Mouse (Mus musculus): ENCODE measurements around the gene Med24. TPM values are rescaled to one million over a fixed set of nuclear protein-coding genes. Genes with fewer than 3 reads are reported as not detected.
"Not testable (repeated sequence)": the region's sequence is repeated elsewhere in the genome, so short reads cannot be mapped to it uniquely, and the experiment has no call there.

Med24 gene
- polyA plus RNA-seq, 1 experiment from 2014 or later: 42.5 TPM

DNA sequence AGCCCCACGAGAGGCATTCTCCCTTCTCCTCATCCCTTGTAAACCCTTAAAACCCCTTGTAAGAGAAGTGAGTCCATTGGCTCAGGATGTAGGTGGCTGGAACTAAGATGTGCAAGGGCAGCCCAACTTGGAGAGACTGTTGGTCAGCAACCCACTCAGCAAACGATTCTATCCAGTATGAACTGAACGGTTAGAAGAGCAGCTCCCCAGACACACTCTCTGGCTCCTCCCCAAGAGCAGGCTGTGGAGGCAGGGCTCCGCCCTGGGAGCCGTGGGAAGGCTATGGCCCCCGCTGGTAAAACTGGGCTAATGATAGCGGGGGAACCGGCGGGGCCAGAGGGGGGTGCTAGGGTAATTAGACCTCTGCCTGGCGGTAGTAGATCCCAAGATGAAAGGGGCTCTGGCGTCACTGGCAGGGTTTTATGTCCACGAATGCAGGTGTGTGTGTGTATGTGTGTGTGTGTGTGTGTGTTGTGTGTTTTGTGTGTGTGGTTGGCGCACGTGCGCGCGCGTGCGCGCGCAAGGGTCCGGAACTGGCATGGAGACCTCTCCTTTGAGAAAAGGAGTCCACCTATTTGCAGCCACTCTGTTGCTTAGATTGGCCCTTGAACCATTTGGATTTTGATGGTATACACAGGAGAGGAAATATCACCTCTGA is 11.3 kb upstream of the Med24 start, which contains the start of gene Thra:
Gene Thra (plus strand): TSS at position 246 of the 658 bp plus-strand sequence.
- Histone ChIP-seq H3K27me3 (replicated peaks) (no peaks in the 10 kb centered on the region), H3K9me3 (no peaks in the 10 kb centered on the region), H3K4me3 (replicated peaks) (peak within 1 kb of the TSS; percentile 92), H3K4me2 (replicated peaks) (peak within 1 kb of the TSS; percentile 86), H3K9ac (peak within 1 kb of the TSS; percentile 98), H3K4me1 (replicated peaks) (peaks cover 42% of the 10 kb centered on the region), H3K27ac (peak within 1 kb of the TSS; percentile 95), H3K36me3 (no peaks in the 10 kb centered on the region)
- under 1% methylated on average over 22 of the region's 22 CpGs for WGBS
- ATAC-seq: peak; percentile 84

DNA sequence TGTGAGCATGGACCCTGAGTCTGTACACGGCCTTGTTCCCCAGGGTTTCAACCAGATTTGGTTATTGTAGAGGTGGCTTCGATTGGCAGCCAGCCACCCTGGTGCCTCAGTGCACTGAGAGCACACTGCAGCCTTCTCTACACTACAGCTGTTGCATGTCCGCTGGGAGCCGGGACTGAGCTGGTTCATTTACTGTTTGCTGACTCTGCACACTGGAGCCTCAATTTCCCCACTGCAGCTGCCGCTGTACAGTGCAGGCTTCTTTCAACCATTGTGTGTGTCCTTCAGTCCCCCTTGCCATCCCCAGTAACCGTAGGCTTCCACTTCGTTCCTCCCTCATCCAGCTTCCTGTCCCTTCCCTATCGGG is 10.8 kb upstream of the Med24 start:
- 7% methylated on average over 8 of the region's 8 CpGs for WGBS
- Histone ChIP-seq H3K4me3 (replicated peaks) (peak overlapping the region; percentile 92), H3K36me3 (no peaks in the 10 kb centered on the region), H3K27me3 (replicated peaks) (no peaks in the 10 kb centered on the region), H3K9me3 (no peaks in the 10 kb centered on the region), H3K4me1 (replicated peaks) (peaks cover 38% of the 10 kb centered on the region), H3K4me2 (replicated peaks) (peak overlapping the region; percentile 86), H3K9ac (peak overlapping the region; percentile 98), H3K27ac (peak overlapping the region; percentile 95)
- ATAC-seq: peak; percentile 11

DNA sequence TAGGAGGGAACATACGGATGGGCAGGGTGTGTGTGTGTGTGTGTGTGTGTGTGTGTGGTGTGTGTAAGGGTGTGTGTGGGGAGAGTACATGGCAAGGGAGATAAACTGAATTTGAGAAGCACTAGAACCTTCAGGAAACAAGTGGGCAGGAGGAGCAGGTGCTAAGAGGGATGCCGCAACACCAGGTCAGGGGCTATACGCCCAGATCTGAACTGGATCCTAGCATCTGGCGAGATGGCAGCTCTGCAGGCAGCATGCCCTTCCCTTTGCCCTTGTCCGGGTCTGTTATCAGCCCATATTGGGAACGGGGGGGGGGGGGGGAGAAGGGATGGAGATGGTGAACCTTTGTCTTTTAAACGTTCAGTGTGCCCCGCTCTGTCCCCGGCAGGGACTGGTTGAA is 9.7 kb upstream of the Med24 start:
- Histone ChIP-seq H3K27ac (no peak overlapping the region), H3K9me3 (0 out of 2 replicates have a peak, but pooled peaks cover 4% of the 10 kb centered on the region), H3K27me3 (replicated peaks) (no peaks in the 10 kb centered on the region), H3K4me1 (replicated peaks) (peaks cover 27% of the 10 kb centered on the region), H3K9ac (no peak overlapping the region), H3K36me3 (no peaks in the 10 kb centered on the region), H3K4me3 (replicated peaks) (no peak overlapping the region), H3K4me2 (replicated peaks) (no peak overlapping the region)
- WGBS: 71% methylated on average over 9 of the region's 9 CpGs
- no peak for ATAC-seq

DNA sequence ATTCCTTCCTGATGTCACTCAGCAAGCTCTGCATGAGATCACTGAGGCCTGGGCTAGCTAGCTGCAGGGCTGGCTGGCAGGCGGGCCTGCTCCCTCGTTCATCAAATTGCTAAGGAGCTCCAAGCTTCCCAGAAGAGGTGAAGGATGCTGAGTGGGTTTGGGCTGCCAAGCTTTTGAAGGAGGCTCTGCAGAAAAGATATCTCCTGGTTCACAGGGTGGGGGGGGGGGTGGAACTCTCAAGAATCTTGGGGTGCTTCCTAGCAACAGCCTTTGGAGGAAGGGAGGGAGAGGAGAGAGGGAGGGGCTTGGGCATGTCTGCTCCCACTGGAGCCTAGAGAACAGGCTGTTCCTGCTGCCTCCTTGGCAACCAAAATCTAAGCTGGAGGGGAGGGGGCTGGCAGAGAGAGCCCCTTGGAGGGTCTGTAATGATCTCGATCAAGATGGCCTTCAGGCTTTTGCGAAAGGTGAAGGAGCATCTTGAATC is 9.2 kb upstream of the Med24 start:
- Histone ChIP-seq H3K4me2 (replicated peaks) (no peak overlapping the region), H3K27me3 (replicated peaks) (no peaks in the 10 kb centered on the region), H3K4me3 (replicated peaks) (no peak overlapping the region), H3K27ac (no peak overlapping the region), H3K4me1 (replicated peaks) (peaks cover 23% of the 10 kb centered on the region), H3K9ac (no peak overlapping the region), H3K36me3 (no peaks in the 10 kb centered on the region), H3K9me3 (0 out of 2 replicates have a peak, but pooled peaks cover 4% of the 10 kb centered on the region)
- WGBS: 50% methylated on average over 4 of the region's 4 CpGs
- ATAC-seq: no peak

DNA sequence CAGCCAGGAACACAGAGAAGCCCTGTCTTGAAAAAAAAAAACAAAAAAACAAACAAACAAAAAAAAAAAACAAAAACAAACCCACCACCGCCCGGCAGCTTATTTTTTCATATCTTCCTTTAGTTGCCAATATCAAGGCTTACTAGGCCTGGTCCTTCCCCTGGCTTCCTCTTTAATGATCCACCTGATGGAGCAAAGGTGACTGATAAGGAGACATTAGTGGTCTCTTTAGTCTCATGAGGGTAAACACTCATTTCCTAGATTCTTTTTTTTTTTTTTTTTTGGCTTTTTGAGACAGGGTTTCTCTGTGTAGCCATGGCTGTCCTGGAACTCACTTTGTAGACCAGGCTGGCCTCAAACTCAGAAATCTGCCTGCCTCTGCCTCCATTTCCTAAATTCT is 8.0 kb upstream of the Med24 start:
- H3K4me2 ChIP-seq (replicated peaks); H3K9ac ChIP-seq; H3K9me3 ChIP-seq; H3K27me3 ChIP-seq (replicated peaks); ATAC-seq; H3K4me3 ChIP-seq (replicated peaks); H3K27ac ChIP-seq; H3K36me3 ChIP-seq: not testable (repeated sequence)
- WGBS: 66% methylated on average over 2 of the region's 2 CpGs
- H3K4me1 ChIP-seq (replicated peaks): peaks cover 16% of the 10 kb centered on the region

DNA sequence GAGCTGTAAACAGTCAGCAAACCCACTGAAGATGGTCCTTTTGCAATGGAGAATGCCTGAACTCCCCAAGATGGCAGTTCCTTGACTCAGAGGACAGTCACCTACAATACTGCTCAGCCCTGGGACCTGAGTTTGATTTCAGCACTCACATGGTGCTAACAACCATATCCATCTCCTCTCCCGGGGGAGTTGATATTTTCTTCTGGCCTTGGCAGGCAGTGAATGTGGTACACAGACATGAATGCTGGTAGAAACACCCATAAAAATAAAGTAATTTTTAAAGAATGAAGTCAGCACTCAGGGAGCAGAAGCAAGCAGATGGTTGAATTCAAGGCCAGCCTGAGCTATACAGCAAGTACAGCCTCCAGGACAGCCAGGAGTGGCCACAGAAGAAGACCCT is 6.9 kb upstream of the Med24 start:
- WGBS: 89% methylated on average over 1 of the region's 1 CpGs
- ATAC-seq: no peak
- H3K27ac ChIP-seq: no peak overlapping the region

DNA sequence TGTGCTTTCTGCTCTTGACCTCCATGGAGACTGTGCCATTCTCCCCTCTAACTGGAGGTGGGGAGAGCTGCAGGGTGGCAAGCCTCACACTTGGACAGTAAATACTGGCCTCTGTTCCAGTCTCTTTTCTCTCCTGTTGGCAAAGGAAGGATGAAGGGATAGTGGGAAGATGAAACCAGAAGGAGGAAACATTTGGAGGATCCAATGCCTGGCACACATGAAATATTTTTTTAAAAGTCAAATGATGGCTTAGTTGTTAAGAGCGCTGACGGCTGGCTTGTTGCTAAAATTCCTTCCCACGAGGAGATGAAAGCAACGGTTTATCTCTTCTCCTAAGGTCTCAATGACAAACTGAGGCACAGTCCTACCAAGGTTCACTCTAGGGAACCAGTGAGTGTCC is 5.9 kb upstream of the Med24 start:
- no peaks in the 10 kb centered on the region for H3K27me3 ChIP-seq (replicated peaks)
- peaks cover 5% of the 10 kb centered on the region for H3K4me1 ChIP-seq (replicated peaks)
- H3K9ac ChIP-seq: no peak overlapping the region
- H3K4me2 ChIP-seq (replicated peaks): no peak overlapping the region
- no peak overlapping the region for H3K27ac ChIP-seq
- WGBS: 95% methylated on average over 4 of the region's 4 CpGs
- H3K9me3 ChIP-seq: 0 out of 2 replicates have a peak, but pooled peaks cover 4% of the 10 kb centered on the region
- no peak overlapping the region for H3K4me3 ChIP-seq (replicated peaks)
- ATAC-seq: no peak
- H3K36me3 ChIP-seq: no peaks in the 10 kb centered on the region

More for the DNA sequence above, 6.9 kb upstream of the Med24 start:
- Histone ChIP-seq H3K4me2 (replicated peaks) (no peak overlapping the region), H3K9ac (no peak overlapping the region), H3K27me3 (replicated peaks) (no peaks in the 10 kb centered on the region), H3K4me1 (replicated peaks) (peaks cover 15% of the 10 kb centered on the region), H3K4me3 (replicated peaks) (no peak overlapping the region), H3K36me3 (no peaks in the 10 kb centered on the region), H3K9me3 (0 out of 2 replicates have a peak, but pooled peaks cover 4% of the 10 kb centered on the region)

DNA sequence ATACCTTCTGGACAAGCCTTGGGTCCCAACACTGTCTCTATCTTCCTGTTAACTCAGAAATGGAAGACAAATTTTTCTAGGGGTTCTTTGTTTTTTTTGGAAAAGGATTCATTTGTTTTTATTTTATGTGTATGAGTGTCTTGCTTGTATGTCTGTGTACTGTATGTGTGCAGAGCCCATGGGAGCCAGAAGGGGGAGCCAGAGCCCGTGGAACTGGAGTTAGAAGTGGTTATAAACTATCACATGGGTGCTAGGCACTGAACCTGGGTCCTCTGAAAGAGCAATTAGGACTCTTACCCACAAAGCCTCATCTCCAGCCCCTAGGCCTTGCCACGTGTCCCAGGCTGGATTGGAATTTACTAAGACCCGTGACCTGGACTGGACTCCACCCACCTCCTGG is 4.8 kb upstream of the Med24 start:
- H3K27ac ChIP-seq: no peak overlapping the region
- no peak for ATAC-seq

DNA sequence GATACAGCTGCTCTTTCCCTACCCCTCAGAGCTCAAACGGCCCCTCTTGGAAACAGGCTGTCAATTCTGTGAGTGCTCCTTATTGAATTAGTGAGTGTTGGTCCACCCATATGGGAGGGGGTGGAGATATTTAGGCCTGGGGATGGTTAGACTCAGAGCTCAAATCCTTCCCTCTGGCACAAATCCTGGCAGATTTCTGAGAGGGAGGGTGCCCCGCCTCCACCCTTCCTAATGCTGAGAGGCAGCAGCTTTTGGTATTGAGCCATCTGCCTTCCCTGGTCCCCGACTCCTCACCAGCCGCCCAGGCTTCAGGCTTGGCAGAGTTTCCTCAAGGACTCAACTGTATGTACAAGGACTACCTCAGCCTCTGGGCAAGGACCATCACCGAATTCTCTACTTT is 1.9 kb upstream of the Med24 start:
- Histone ChIP-seq H3K9ac (no peak overlapping the region), H3K9me3 (0 out of 2 replicates have a peak, but pooled peaks cover 4% of the 10 kb centered on the region), H3K27me3 (replicated peaks) (no peaks in the 10 kb centered on the region), H3K4me3 (replicated peaks) (no peak overlapping the region), H3K27ac (no peak overlapping the region), H3K4me1 (replicated peaks) (peaks cover 4% of the 10 kb centered on the region; the same call in 1 of the 2 replicates), H3K4me2 (replicated peaks) (no peak overlapping the region), H3K36me3 (no peaks in the 10 kb centered on the region)
- ATAC-seq: peak; percentile 16; the same call in 1 of the 2 replicates
- 55% methylated on average over 5 of the region's 5 CpGs for WGBS

More for the DNA sequence above, 4.8 kb upstream of the Med24 start:
- H3K4me2 ChIP-seq (replicated peaks): no peak overlapping the region
- no peak overlapping the region for H3K4me3 ChIP-seq (replicated peaks)
- no peaks in the 10 kb centered on the region for H3K4me1 ChIP-seq (replicated peaks)
- 0 out of 2 replicates have a peak, but pooled peaks cover 4% of the 10 kb centered on the region for H3K9me3 ChIP-seq
- no peaks in the 10 kb centered on the region for H3K27me3 ChIP-seq (replicated peaks)
- 68% methylated on average over 3 of the region's 3 CpGs for WGBS
- H3K9ac ChIP-seq: no peak overlapping the region
- no peaks in the 10 kb centered on the region for H3K36me3 ChIP-seq

DNA sequence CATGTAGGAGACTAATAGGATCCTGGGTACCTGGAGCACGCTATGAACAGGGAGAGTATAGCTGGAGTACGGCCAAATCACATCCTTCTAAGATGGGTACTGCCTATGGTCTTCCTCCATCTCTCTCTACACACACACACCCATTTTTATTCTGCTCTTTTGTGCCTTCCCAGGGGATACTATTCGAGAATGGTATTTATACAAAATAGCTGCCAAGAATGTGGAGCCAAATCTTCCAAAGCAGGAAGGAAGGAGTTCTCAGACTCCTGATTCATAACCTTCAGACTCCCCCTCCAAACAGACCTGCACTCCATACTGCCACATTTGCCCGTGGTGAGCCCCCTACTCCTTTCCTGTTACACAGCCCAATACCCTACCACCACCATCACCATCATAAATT is 1.5 kb upstream of the Med24 start:
- no peak overlapping the region for H3K27ac ChIP-seq
- 52% methylated on average over 4 of the region's 4 CpGs for WGBS

DNA sequence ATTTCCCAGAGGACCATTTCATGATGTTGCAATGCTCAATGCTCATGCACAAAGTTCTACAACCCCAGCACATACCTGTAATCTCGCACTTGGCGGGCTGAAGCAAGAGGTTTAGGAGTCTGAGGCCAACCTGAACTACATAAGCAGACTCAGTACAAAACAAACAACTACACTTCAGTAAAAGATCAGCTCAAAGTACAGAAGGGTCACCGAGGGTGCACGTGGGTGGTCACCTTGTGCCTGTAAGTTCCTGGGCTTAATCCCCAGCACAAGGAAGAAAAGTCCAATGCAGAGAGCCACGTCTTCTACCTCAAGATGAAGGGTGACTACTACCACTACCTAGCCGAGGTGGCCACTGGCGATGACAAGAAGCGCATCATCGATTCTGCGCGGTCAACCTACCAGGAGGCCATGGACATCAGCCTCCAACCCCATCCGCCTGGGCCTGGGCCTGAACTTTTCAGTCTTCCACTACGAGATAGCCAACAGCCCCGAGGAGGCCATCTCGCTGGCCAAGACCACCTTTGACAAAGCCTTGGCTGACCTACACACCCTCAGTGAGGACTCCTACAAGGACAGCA is 3.2 kb downstream of the Med24 start:
- Histone ChIP-seq H3K4me1 (replicated peaks) (peaks cover 15% of the 10 kb centered on the region), H3K4me2 (replicated peaks) (no peak overlapping the region), H3K9ac (no peak overlapping the region), H3K4me3 (replicated peaks) (no peak overlapping the region), H3K27me3 (replicated peaks) (no peaks in the 10 kb centered on the region), H3K27ac (no peak overlapping the region), H3K36me3 (no peaks in the 10 kb centered on the region), H3K9me3 (no peaks in the 10 kb centered on the region)
- ATAC-seq: no peak
- WGBS: 93% methylated on average over 15 of the region's 15 CpGs

More for the DNA sequence above, 1.5 kb upstream of the Med24 start:
- no peak for ATAC-seq
- H3K4me2 ChIP-seq (replicated peaks): no peak overlapping the region
- no peaks in the 10 kb centered on the region for H3K27me3 ChIP-seq (replicated peaks)
- 0 out of 2 replicates have a peak, but pooled peaks cover 4% of the 10 kb centered on the region for H3K9me3 ChIP-seq
- H3K4me3 ChIP-seq (replicated peaks): no peak overlapping the region
- no peaks in the 10 kb centered on the region for H3K36me3 ChIP-seq
- H3K4me1 ChIP-seq (replicated peaks): peaks cover 4% of the 10 kb centered on the region; the same call in 1 of the 2 replicates
- no peak overlapping the region for H3K9ac ChIP-seq

DNA sequence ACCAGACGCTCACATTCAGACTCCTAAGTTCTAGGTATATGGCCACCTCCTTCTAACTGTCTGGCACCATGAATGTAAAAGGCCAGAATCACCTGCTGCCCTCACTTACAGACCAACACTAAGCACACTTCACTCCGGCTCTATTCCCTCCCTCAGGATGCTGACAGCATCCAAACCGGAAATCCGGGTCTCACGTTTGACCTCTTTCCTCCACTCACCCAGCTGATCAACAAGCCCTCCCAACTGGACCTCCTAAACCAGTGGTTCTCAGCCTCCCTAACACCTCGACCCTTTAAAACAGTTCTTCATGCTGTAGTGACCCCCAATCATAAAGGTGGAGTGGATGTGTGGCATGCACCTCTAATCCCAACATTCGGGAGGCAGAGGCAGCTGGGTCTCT is 6.1 kb downstream of the Med24 start:
- WGBS: 72% methylated on average over 7 of the region's 7 CpGs
- ATAC-seq: no peak

More for the DNA sequence above, 6.1 kb downstream of the Med24 start:
- H3K9me3 ChIP-seq: no peaks in the 10 kb centered on the region
- H3K9ac ChIP-seq: no peak overlapping the region
- 0 out of 2 replicates have a peak, but pooled peaks cover 3% of the 10 kb centered on the region for H3K36me3 ChIP-seq
- H3K4me1 ChIP-seq (replicated peaks): peaks cover 11% of the 10 kb centered on the region; the same call in 1 of the 2 replicates
- H3K27me3 ChIP-seq (replicated peaks): no peaks in the 10 kb centered on the region
- no peak overlapping the region for H3K27ac ChIP-seq
- H3K4me2 ChIP-seq (replicated peaks): no peak overlapping the region
- H3K4me3 ChIP-seq (replicated peaks): no peak overlapping the region
